Mouse (Mus musculus) neural tube, embryonic 15.5 days (tissue): ENCODE measurements around the gene Nr1i3. TPM values are rescaled to one million over a fixed set of nuclear protein-coding genes. Genes with fewer than 3 reads are reported as not detected.

Source experiments
- ATAC-seq: fragments of 200-750 bp; cut with Nextera tagmentation; 2 replicates; pipeline ENCODE4 v1.8.0; 2017; ENCODE audit warnings: mild to moderate bottlenecking, moderate TSS enrichment, moderate library complexity; ENCODE audit not compliant: low FRiP score
- H3K27ac ChIP-seq: fragments of 300-500 bp; sonication (generic); replicated peaks from 2 replicates; pipeline ENCODE4 v1.5.1; 2015; ENCODE audit warnings: mild to moderate bottlenecking, inconsistent platforms
- H3K27me3 ChIP-seq: fragments of 300-500 bp; sonication (generic); replicated peaks from 2 replicates; pipeline ENCODE4 v1.6.1; 2015; ENCODE audit warnings: inconsistent platforms
- H3K36me3 ChIP-seq: fragments of 300-500 bp; sonication (generic); 2 replicates; pipeline ENCODE4 v1.6.1; 2015; ENCODE audit warnings: inconsistent platforms
- H3K4me1 ChIP-seq: fragments of 300-500 bp; sonication (generic); 2 replicates; pipeline ENCODE4 v1.6.1; 2015; ENCODE audit warnings: inconsistent platforms
- H3K4me2 ChIP-seq: fragments of 300-500 bp; sonication (generic); 2 replicates; pipeline ENCODE4 v1.6.1; 2015; ENCODE audit warnings: inconsistent platforms, mild to moderate bottlenecking, moderate library complexity
- H3K4me3 ChIP-seq: fragments of 300-500 bp; sonication (generic); replicated peaks from 2 replicates; pipeline ENCODE4 v1.5.1; 2015; ENCODE audit warnings: mild to moderate bottlenecking, inconsistent platforms
- H3K9ac ChIP-seq: fragments of 300-500 bp; sonication (generic); replicated peaks from 2 replicates; pipeline ENCODE4 v1.6.1; 2015; ENCODE audit warnings: mild to moderate bottlenecking, inconsistent platforms
- H3K9me3 ChIP-seq: fragments of 300-500 bp; sonication (generic); replicated peaks from 2 replicates; pipeline ENCODE4 v1.6.1; 2016; ENCODE audit warnings: inconsistent platforms
- whole genome bisulfite sequencing: fragments of 180-500 bp; shearing (Covaris S2); methylation state at CpG from one replicate; pipeline ENCODE4 v1.1.7; 2015; ENCODE audit warnings: mixed read lengths; 5-methylcytosine and 5-hydroxymethylcytosine counted together
- polyA plus RNA-seq: library from polyadenylated mRNA; unstranded; fragments of >200 nt; fragmentation: Nextera tagmentation; extraction: Ambion mirVana; gene quantifications from 2 replicates; pipeline ENCODE4 v1.2.1, GENCODE M21; 2015

Nr1i3 gene
- polyA plus RNA-seq, 1 experiment from 2014 or later, result 0.38 TPM

DNA sequence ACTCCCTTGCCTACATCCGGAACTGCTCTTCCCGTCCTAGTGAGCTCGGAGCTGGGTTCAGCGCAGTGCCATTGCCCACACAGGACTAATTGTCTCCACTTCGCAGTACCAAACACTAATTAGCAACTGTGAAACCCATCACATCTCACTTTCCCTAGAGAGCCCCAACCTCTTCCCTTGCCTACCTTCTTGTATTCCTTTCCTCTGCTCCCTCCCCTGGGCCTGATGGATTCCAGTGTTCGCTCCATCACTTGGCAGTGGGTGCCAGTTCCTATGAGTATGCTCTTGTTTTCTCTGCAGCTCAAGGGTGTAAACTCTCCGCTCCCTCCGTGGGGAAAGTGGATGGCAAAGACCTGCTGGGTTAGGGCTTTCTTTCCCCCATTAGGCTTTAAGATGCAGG, 28.1 kb upstream of the Nr1i3 start:
- Histone ChIP-seq H3K9me3 (no peaks in the 10 kb centered on the region), H3K4me2 (peak overlapping the region; percentile 1; the same call in 1 of the 2 replicates), H3K27me3 (no peaks in the 10 kb centered on the region), H3K27ac (no peak overlapping the region; the same call in 1 of the 2 replicates), H3K36me3 (no peaks in the 10 kb centered on the region), H3K9ac (no peak overlapping the region), H3K4me3 (no peak overlapping the region), H3K4me1 (peaks cover 30% of the 10 kb centered on the region)
- 50% methylated on average over 8 of the region's 8 CpGs for WGBS
- ATAC-seq, result peak; percentile 62

DNA sequence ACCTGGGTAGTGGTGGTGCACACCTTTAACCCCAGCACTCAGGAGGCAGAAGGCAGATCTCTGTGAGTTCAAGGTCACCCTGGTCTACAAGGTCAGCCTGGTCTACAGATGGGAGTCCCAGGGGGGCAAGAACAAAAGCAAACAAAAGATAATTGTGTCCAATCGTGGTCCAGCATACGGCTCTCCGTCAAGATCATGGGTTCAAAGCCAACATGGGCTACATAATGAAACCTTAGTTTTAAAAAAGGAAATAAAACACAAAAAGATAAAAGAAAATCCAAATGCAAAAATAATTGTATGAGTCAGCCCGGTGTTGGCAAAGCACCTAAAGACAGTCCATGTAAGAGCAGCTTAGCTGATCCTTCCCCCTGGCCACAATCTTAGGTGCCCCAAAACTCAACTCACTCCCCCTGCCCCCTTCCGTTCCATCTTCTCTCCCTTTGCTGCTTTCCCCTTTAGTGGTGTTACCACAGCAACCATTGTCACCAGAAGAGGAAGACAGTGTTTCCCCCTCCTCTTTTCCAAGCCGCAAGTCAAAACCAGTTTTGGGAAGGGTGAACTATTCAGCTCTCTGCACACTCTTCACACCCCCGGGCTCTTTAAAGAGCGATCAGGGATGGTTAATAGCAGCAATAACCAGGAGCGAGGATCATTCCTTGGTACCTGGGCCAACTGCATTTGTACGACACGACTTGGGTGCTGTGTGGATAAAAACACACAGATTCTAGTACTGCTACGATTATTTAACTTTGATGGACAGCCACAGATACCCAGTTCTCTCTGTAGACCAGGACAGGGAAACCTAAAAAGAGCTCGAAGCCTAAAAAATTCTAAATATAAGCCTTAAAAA, 25.7 kb upstream of the Nr1i3 start:
- Histone ChIP-seq H3K27me3 (no peaks in the 10 kb centered on the region), H3K4me1 (peaks cover 39% of the 10 kb centered on the region), H3K36me3 (no peaks in the 10 kb centered on the region), H3K27ac (no peak overlapping the region), H3K4me2 (peak overlapping the region; percentile 9; the same call in 1 of the 2 replicates), H3K4me3 (no peak overlapping the region), H3K9ac (no peak overlapping the region), H3K9me3 (no peaks in the 10 kb centered on the region)
- WGBS, result 24% methylated on average over 13 of the region's 13 CpGs
- no peak for ATAC-seq

- no peaks in the 10 kb centered on the region for H3K9me3 ChIP-seq
- H3K27me3 ChIP-seq, result peaks cover 2% of the 10 kb centered on the region
- H3K4me3 ChIP-seq, result no peak overlapping the region
- no peaks in the 10 kb centered on the region for H3K36me3 ChIP-seq
- ATAC-seq, result no peak
- peak overlapping the region; percentile 9; the same call in 1 of the 2 replicates for H3K4me2 ChIP-seq
- H3K27ac ChIP-seq, result no peak overlapping the region
- H3K4me1 ChIP-seq, result peaks cover 49% of the 10 kb centered on the region
- WGBS, result 16% methylated on average over 8 of the region's 8 CpGs
- H3K9ac ChIP-seq, result no peak overlapping the region
Observed at GRCm38 (mm10) chr1:171189046-171189445, 24.7 kb upstream of the Nr1i3 start.

DNA sequence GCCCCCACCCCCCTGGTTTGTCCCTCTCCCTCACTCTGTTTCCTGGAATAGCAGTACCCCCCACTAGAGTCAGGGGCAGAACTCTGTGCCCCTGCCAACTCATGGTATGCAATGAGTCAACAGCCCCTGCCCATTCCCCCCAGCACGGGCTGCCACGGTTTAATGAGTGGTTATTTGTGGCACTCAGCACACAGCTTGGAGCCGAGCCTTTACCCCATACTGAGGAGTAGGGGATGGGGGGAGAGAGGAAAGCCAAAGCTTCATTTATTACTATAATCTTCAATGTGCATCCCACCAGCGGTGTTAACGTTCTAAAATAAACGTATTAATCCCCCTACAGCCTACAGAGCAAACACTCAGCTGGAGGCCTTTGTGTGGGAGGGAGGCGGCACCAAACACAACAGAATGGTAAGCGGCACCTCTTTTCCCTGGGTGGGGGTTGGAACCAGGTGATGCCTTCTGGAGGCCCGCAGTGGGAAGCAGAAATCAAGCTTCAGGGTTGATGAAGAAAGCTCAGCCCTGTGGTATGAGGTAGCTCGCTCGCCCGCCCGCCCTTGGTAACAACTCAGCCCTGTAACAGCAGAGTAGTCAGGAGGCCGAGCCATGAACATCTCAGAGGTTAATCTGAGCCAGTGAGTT, 24.2 kb upstream of the Nr1i3 start:
- ATAC-seq, result peak; percentile 28; the same call in 1 of the 2 replicates
- peaks cover 54% of the 10 kb centered on the region for H3K4me1 ChIP-seq
- peak overlapping the region; percentile 9; the same call in 1 of the 2 replicates for H3K4me2 ChIP-seq
- H3K27ac ChIP-seq, result no peak overlapping the region
- no peak overlapping the region for H3K4me3 ChIP-seq
- no peaks in the 10 kb centered on the region for H3K36me3 ChIP-seq
- no peak overlapping the region for H3K9ac ChIP-seq
- 30% methylated on average over 14 of the region's 14 CpGs for WGBS
- peaks cover 8% of the 10 kb centered on the region for H3K27me3 ChIP-seq
- no peaks in the 10 kb centered on the region for H3K9me3 ChIP-seq

DNA sequence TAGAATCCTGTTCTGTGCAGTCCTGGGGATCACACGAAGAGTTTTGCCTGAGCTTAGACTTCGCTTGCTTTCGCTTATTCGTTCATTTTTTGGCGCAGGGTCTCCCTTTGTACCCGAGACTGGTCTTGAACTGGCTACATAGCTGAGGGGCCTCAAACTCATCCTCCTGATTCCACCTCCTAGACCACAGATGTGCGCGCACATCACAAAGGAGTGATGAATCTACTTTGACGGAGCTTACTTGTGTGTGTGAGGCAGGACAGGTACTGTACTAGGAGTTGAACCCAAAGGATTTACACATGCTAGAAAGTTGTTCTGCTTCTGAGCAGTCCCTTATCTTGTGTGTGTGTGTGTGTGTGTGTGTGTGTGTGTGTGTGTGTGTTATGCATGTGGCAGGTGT, 22.9 kb upstream of the Nr1i3 start:
- H3K27ac ChIP-seq, result no peak overlapping the region
- no peak overlapping the region for H3K9ac ChIP-seq
- no peaks in the 10 kb centered on the region for H3K9me3 ChIP-seq
- ATAC-seq, result no peak
- WGBS, result 97% methylated on average over 9 of the region's 9 CpGs
- no peak overlapping the region for H3K4me3 ChIP-seq
- H3K36me3 ChIP-seq, result no peaks in the 10 kb centered on the region
- H3K4me1 ChIP-seq, result peaks cover 58% of the 10 kb centered on the region
- no peak overlapping the region for H3K4me2 ChIP-seq
- peaks cover 19% of the 10 kb centered on the region for H3K27me3 ChIP-seq

DNA sequence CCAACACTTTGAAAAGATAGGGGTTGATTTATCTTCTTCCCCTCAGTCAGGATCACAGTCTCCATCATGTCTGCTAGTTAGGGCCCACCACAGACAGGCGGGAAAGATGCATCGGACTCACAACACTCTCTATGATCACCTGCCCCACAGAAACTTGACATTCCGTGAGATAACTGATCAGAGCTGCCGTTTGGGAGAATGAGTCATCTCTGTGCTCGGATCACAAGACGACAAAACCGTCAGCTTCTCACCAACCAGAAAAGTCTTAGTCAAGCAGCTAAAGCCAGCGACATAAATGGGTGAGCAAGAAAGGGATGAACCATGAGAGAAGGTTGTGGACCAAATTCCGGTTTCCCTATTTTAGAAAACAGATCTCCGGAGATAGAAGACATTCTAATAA, 21.5 kb upstream of the Nr1i3 start:
- H3K27me3 ChIP-seq, result peaks cover 28% of the 10 kb centered on the region
- peak overlapping the region; percentile 99 for H3K4me2 ChIP-seq
- H3K4me3 ChIP-seq, result no peak overlapping the region
- 0 out of 2 replicates have a peak overlapping the region, but pooled peaks have one; percentile 23 for H3K27ac ChIP-seq
- no peaks in the 10 kb centered on the region for H3K36me3 ChIP-seq
- H3K4me1 ChIP-seq, result peaks cover 58% of the 10 kb centered on the region
- 50% methylated on average over 10 of the region's 10 CpGs for WGBS
- no peak overlapping the region for H3K9ac ChIP-seq
- ATAC-seq, result no peak
- H3K9me3 ChIP-seq, result no peaks in the 10 kb centered on the region

- Histone ChIP-seq H3K9ac (peak overlapping the region; percentile 44), H3K9me3 (no peaks in the 10 kb centered on the region), H3K4me2 (peak overlapping the region; percentile 99), H3K36me3 (no peaks in the 10 kb centered on the region), H3K4me1 (peaks cover 55% of the 10 kb centered on the region), H3K27me3 (peaks cover 36% of the 10 kb centered on the region), H3K27ac (peak overlapping the region; percentile 51), H3K4me3 (peak overlapping the region; percentile 58)
- WGBS, result 4% methylated on average over 18 of the region's 18 CpGs
- ATAC-seq, result peak; percentile 21; the same call in 1 of the 2 replicates
Observed at GRCm38 (mm10) chr1:171193093-171193840, 20.5 kb upstream of the Nr1i3 start.

DNA sequence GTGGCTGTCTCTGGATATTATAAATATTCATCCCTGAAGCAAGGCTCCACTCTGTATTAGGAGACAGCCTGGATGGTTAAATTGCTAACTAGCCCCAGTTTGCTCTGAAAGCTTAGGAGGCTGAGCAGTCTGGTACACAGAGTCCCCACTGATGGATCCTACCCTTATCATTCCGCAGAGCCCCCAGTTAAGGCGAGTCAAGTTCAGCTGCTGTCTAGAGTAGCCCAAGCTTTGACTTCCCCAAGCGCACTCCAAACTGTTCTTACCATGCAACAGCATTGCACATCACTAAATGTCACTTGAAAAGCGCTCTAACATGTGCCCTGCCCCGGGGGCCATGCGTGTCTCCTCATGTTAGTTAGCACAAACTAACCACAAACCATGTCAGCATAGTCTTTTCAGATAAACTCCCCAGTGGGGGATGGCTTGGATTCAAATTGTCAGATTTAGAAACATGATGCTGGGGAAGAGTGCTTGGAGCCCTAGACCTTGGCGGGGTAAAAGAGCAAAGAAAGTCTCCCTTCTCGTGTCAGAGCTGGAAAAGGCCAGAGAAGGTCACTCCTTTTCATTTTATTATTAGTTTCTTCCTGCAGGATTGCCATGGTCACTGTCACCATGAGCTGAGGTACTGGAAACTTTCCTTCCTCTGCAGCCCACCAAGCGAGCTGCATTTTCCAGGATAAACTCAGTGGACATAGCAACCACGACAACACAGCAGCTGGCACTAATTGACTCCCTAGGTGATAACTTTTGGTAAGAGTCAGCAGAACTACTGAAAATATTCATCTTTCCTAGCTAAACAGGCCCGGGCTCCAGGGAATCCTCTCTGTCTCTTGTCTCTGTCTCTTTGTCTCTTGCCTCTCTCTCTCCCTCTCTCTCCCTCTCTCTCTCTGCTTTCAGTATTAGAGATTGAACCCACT, 19.6 kb upstream of the Nr1i3 start:
- no peaks in the 10 kb centered on the region for H3K9me3 ChIP-seq
- H3K27me3 ChIP-seq, result peaks cover 36% of the 10 kb centered on the region
- H3K27ac ChIP-seq, result peak overlapping the region; percentile 51
- peak overlapping the region; percentile 58 for H3K4me3 ChIP-seq
- no peak; the same call in 1 of the 2 replicates for ATAC-seq
- no peak overlapping the region for H3K9ac ChIP-seq
- peak overlapping the region; percentile 99 for H3K4me2 ChIP-seq
- no peaks in the 10 kb centered on the region for H3K36me3 ChIP-seq
- 28% methylated on average over 11 of the region's 11 CpGs for whole genome bisulfite sequencing
- peaks cover 46% of the 10 kb centered on the region for H3K4me1 ChIP-seq

DNA sequence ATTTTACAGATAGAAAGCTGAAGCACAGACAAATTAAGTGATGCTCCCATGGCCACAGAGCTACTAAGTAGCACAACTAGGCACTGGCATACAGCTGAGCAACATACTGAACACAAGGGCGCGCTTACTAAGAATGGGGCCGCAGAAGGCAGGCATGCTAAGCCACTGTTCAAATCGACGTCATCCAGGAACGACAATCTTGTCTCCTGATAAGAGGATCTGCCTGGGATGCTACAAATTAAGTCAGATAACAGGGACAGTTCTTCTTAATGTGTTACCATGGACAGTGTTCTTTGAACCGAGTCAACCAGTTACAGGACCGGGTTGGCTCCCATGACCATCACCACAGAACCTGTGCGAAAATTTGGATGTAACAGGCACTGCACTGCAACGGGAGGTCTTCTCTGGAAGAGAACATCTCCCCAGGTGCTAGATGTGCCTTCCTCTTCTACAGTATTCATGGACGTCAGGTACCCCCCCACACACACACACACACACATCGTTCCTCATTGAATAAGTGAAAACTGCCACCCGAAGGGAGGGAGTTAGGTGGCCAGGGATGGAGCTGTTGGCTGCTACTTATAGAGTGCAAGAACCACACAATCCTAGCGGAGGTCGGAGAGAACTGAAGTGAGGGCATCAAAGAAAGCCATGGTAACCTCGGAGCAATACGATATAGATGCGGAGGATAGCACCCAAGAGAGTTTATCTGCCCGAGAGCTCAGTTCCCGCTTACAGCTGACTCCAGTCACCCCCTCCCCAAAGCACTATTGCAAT, 18.5 kb upstream of the Nr1i3 start:
- 6% methylated on average over 20 of the region's 20 CpGs for WGBS
- Histone ChIP-seq H3K4me3 (peak overlapping the region; percentile 58), H3K9ac (peak overlapping the region; percentile 61), H3K4me1 (peaks cover 39% of the 10 kb centered on the region), H3K9me3 (no peaks in the 10 kb centered on the region), H3K27ac (0 out of 2 replicates have a peak overlapping the region, but pooled peaks have one; percentile 24), H3K4me2 (peak overlapping the region; percentile 99), H3K27me3 (peaks cover 36% of the 10 kb centered on the region), H3K36me3 (no peaks in the 10 kb centered on the region)
- ATAC-seq, result peak; percentile 47; the same call in 1 of the 2 replicates

DNA sequence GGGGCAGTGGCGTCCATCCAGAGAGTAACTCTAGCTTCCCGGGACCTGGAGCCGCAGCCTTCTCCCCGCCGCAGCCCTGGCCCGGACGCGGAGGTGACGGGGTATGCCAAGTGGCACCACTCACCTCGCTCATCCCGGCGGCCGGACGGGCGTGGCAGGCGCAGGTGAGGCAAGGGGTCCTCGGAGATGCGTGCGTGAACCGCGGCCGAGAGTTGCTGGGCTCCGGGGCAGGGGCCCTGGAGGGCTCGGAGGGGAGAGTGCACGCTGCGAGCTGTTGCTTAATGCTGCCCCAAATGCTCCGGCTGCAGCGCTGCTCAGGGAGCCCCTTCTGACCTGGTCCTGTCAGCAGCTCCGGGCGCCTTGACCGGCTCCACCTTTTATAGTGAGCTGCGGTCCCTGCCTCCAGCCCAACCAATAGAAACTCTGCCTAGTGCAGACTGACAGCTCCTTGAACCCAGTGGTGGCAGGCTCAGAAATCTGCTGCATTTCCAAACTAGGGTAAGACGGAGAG, 17.8 kb upstream of the Nr1i3 start, which contains the start of gene Pcp4l1:
Gene Pcp4l1, minus strand, starts transcription at position 382 of the 511 bp plus-strand sequence.
- H3K9me3 ChIP-seq, result no peaks in the 10 kb centered on the region
- peaks cover 39% of the 10 kb centered on the region for H3K4me1 ChIP-seq
- no peaks in the 10 kb centered on the region for H3K36me3 ChIP-seq
- under 1% methylated on average over 33 of the region's 33 CpGs for WGBS
- H3K9ac ChIP-seq, result peak within 1 kb of the TSS; percentile 61
- H3K27me3 ChIP-seq, result peaks cover 36% of the 10 kb centered on the region
- peak within 1 kb of the TSS; percentile 99 for H3K4me2 ChIP-seq
- peak within 1 kb of the TSS; percentile 58 for H3K4me3 ChIP-seq
- peak within 1 kb of the TSS; percentile 24; the same call in 1 of the 2 replicates for H3K27ac ChIP-seq
- peak; percentile 71 for ATAC-seq
